Mouse (Mus musculus) stomach, postnatal 0 days (tissue): Measurements from ENCODE around the gene Pik3ca. TPM values are rescaled to one million over a fixed set of nuclear protein-coding genes. Genes with fewer than 3 reads are reported as not detected.

ENCODE experiments used
- ATAC-seq: fragments of 200-750 bp; cut with Nextera tagmentation; 2 replicates; pipeline ENCODE4 v1.8.0; 2017; ENCODE audit not compliant: low FRiP score, low TSS enrichment
- DNase-seq: peaks from one replicate; pipeline ENCODE4 v3.0.0-alpha.2; 2016; ENCODE audit warnings: low spot score
- H3K27ac ChIP-seq: fragments of 300-500 bp; sonication (generic); replicated peaks from 2 replicates; pipeline ENCODE4 v1.5.1; 2014; ENCODE audit warnings: mild to moderate bottlenecking, control low read depth
- H3K27me3 ChIP-seq: fragments of 300-500 bp; sonication (generic); 2 replicates; pipeline ENCODE4 v1.6.1; 2014; ENCODE audit warnings: low read length; ENCODE audit not compliant: control insufficient read depth, insufficient read depth
- H3K36me3 ChIP-seq: fragments of 300-500 bp; sonication (generic); 2 replicates; pipeline ENCODE4 v1.6.1; 2014; ENCODE audit warnings: low read length, mixed read lengths; ENCODE audit not compliant: control insufficient read depth, insufficient read depth
- H3K4me1 ChIP-seq: fragments of 300-500 bp; sonication (generic); replicated peaks from 2 replicates; pipeline ENCODE4 v1.6.1; 2014; ENCODE audit warnings: antibody characterized with exemption; ENCODE audit not compliant: control insufficient read depth, insufficient read depth
- H3K4me2 ChIP-seq: fragments of 300-500 bp; sonication (generic); replicated peaks from 2 replicates; pipeline ENCODE4 v1.6.1; 2014; ENCODE audit warnings: low read depth, mild to moderate bottlenecking, control low read depth, moderate library complexity
- H3K4me3 ChIP-seq: fragments of 300-500 bp; sonication (generic); 2 replicates; pipeline ENCODE4 v1.5.1; 2014; ENCODE audit warnings: low read depth, low read length, control low read depth
- H3K9ac ChIP-seq: fragments of 300-500 bp; sonication (generic); 2 replicates; pipeline ENCODE4 v1.6.1; 2014; ENCODE audit warnings: mild to moderate bottlenecking, low read length, control low read depth, mixed read lengths
- H3K9me3 ChIP-seq: fragments of 300-500 bp; sonication (generic); 2 replicates; pipeline ENCODE4 v1.6.1; 2016; ENCODE audit warnings: low read length; ENCODE audit not compliant: control insufficient read depth
- CTCF ChIP-seq: IDR thresholded peaks from 2 replicates; pipeline ENCODE4 v1.5.1; 2016; ENCODE audit warnings: antibody characterized with exemption, low read depth, mild to moderate bottlenecking, moderate library complexity
- EP300 ChIP-seq: optimal IDR thresholded peaks from 2 replicates; pipeline ENCODE3; 2016; ENCODE audit warnings: antibody characterized with exemption
- WGBS: fragments of 180-500 bp; shearing (Covaris S2); extraction: QIAGEN DNeasy Blood & Tissue Kit; methylation state at CpG from one replicate; pipeline ENCODE4 v1.1.7; 2014; 5-methylcytosine and 5-hydroxymethylcytosine counted together
- polyA plus RNA-seq: library from polyadenylated mRNA; unstranded; fragments of >200 nt; fragmentation: Nextera tagmentation; extraction: Ambion mirVana; gene quantifications from 2 replicates; pipeline ENCODE4 v1.2.1, GENCODE M21; 2015

Gene Pik3ca
- polyA plus RNA-seq, 1 experiment from 2014 or later: 6.4 TPM

- H3K4me3 ChIP-seq: no peak overlapping the region
- no peak overlapping the region for H3K27ac ChIP-seq
- ATAC-seq: no peak
- no peak overlapping the region for H3K4me2 ChIP-seq
- no peaks in the 10 kb centered on the region for H3K4me1 ChIP-seq
- peaks cover 29% of the 10 kb centered on the region for H3K36me3 ChIP-seq
- TF ChIP-seq CTCF: peak; percentile 41
- TF ChIP-seq EP300: no peak
- no peaks in the 10 kb centered on the region for H3K9me3 ChIP-seq
- DNase-seq: no peak
- no peaks in the 10 kb centered on the region for H3K27me3 ChIP-seq
- H3K9ac ChIP-seq: no peak overlapping the region
Observed at GRCm38 (mm10) chr3:32441710-32442109, 44.2 kb downstream of the Pik3ca start.

GRCm38 (mm10) chr3:32454329-32455021, 57.0 kb downstream of the Pik3ca start:
- no peak for DNase-seq
- Histone ChIP-seq H3K36me3 (peaks cover 25% of the 10 kb centered on the region), H3K27me3 (no peaks in the 10 kb centered on the region), H3K4me1 (no peaks in the 10 kb centered on the region), H3K4me3 (no peak overlapping the region), H3K27ac (no peak overlapping the region), H3K9ac (no peak overlapping the region), H3K4me2 (no peak overlapping the region), H3K9me3 (no peaks in the 10 kb centered on the region)
- WGBS: 75% methylated on average over 11 of the region's 11 CpGs
- no peak; the same call in 1 of the 2 replicates for ATAC-seq
- TF ChIP-seq EP300 (no peak), CTCF (no peak)

GRCm38 (mm10) chr3:32459777-32460176, 62.3 kb downstream of the Pik3ca start:
- H3K9ac ChIP-seq: no peak overlapping the region
- DNase-seq (peak; percentile 63), ATAC-seq (peak; percentile 65; the same call in 1 of the 2 replicates)
- H3K9me3 ChIP-seq: no peaks in the 10 kb centered on the region
- no peak overlapping the region for H3K4me2 ChIP-seq
- no peaks in the 10 kb centered on the region for H3K27me3 ChIP-seq
- no peaks in the 10 kb centered on the region for H3K4me1 ChIP-seq
- peaks cover 14% of the 10 kb centered on the region for H3K36me3 ChIP-seq
- WGBS: 68% methylated on average over 4 of the region's 4 CpGs
- H3K27ac ChIP-seq: no peak overlapping the region
- TF ChIP-seq CTCF (peak; percentile 73), EP300 (no peak)
- H3K4me3 ChIP-seq: no peak overlapping the region

- no peak for TF ChIP-seq CTCF
- TF ChIP-seq EP300: no peak
- Histone ChIP-seq H3K9me3 (no peaks in the 10 kb centered on the region), H3K27me3 (no peaks in the 10 kb centered on the region), H3K4me2 (no peak overlapping the region), H3K4me1 (peaks cover 3% of the 10 kb centered on the region; the same call in 1 of the 2 replicates), H3K9ac (no peak overlapping the region), H3K27ac (no peak overlapping the region), H3K4me3 (no peak overlapping the region), H3K36me3 (peaks cover 4% of the 10 kb centered on the region)
- no peak for DNase-seq
- WGBS: 96% methylated on average over 4 of the region's 4 CpGs
- no peak for ATAC-seq
Observed at GRCm38 (mm10) chr3:32467321-32467720, 69.8 kb downstream of the Pik3ca start.

GRCm38 (mm10) chr3:32468411-32468810, 70.9 kb downstream of the Pik3ca start:
- H3K4me1 ChIP-seq: peaks cover 3% of the 10 kb centered on the region; the same call in 1 of the 2 replicates
- H3K9ac ChIP-seq: no peak overlapping the region
- H3K4me3 ChIP-seq: no peak overlapping the region
- H3K4me2 ChIP-seq: no peak overlapping the region
- DNase-seq (no peak), ATAC-seq (no peak)
- WGBS: 34% methylated on average over 4 of the region's 4 CpGs
- TF ChIP-seq EP300: no peak
- no peak for TF ChIP-seq CTCF
- no peak overlapping the region for H3K27ac ChIP-seq
- no peaks in the 10 kb centered on the region for H3K9me3 ChIP-seq
- H3K27me3 ChIP-seq: no peaks in the 10 kb centered on the region
- H3K36me3 ChIP-seq: no peaks in the 10 kb centered on the region

- WGBS: 80% methylated on average over 7 of the region's 7 CpGs
- no peaks in the 10 kb centered on the region for H3K36me3 ChIP-seq
- no peaks in the 10 kb centered on the region for H3K9me3 ChIP-seq
- no peak for DNase-seq
- TF ChIP-seq EP300 (no peak), CTCF (no peak)
- H3K4me3 ChIP-seq: no peak overlapping the region
- no peak for ATAC-seq
- peaks cover 3% of the 10 kb centered on the region; the same call in 1 of the 2 replicates for H3K4me1 ChIP-seq
- H3K27me3 ChIP-seq: no peaks in the 10 kb centered on the region
- H3K4me2 ChIP-seq: no peak overlapping the region
- H3K27ac ChIP-seq: no peak overlapping the region
- no peak overlapping the region for H3K9ac ChIP-seq
Observed at GRCm38 (mm10) chr3:32470449-32470848, 73.0 kb downstream of the Pik3ca start.
